Mouse (Mus musculus) heart, postnatal 25 days (tissue): ENCODE results near the gene Tceanc2. TPM values are rescaled to one million over a fixed set of nuclear protein-coding genes. Genes with fewer than 3 reads are reported as not detected.

Experiments used
- DNase-seq: peaks from one replicate; pipeline ENCODE4 v3.0.0; 2022; ENCODE audit warnings: low spot score
- intact Hi-C: fragments of 180-260 bp; cut with DNase I; formaldehyde crosslinking; loops from one replicate; pipeline ENCODE4 v1.15.1; 2025
- total RNA-seq, 2 experiments: library from RNA; stranded (reverse); gene quantifications; 2 replicates each; pipeline ENCODE4 v1.2.3; 2021

Tceanc2 gene
- total RNA-seq, 2 experiments from 2014 or later: 10.7 to 14.2 TPM

DNA sequence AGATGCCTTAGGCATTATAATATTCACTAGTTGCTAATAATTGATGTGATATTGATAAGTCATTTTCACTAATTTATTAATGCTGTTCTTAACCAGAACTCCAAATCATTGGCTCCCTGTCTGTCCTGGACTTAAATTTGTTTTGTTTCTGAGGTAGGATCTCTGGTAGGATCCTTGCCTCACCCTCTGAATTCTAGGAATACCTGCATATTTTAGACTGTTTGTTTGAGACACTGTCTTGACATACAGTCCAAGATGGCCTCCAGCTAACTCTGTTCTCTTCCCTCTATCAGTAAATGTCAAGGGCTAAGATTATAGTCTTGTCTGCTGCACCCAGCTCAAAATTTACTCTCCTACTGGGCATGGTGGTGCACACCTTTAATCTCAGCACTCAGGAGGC is 1.8 kb upstream of the Tceanc2 start:
- DNase-seq: no peak
- intact Hi-C loops: no loop called here

DNA sequence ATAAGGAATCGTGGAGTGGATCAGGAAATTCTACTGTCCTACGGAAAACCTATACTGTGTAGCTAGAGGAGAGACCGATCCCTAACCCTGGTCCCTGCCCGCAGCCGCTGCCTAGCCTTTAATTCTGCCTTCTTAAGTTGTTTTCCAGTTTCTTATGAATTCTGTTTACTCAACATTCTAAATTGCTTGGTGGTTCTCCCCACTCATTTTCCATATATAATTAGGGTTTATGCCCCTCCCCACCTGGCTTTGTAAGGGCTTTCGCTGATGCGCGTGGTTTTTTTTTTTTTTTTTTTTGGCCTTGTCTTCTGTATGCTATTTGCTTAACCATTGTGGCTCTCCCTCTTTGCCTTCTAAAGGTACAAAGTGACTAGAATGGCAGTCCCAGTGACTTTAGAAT is 645 bp upstream of the Tceanc2 start:
- intact Hi-C loops: loop anchor here (2.0 to 10.0 kb wide), 3 partner anchors 73 to 505 kb away; partner anchors contain the start of genes Hspb11, Lrrc42, Ttc4 and Yipf1
- no peak for DNase-seq

DNA sequence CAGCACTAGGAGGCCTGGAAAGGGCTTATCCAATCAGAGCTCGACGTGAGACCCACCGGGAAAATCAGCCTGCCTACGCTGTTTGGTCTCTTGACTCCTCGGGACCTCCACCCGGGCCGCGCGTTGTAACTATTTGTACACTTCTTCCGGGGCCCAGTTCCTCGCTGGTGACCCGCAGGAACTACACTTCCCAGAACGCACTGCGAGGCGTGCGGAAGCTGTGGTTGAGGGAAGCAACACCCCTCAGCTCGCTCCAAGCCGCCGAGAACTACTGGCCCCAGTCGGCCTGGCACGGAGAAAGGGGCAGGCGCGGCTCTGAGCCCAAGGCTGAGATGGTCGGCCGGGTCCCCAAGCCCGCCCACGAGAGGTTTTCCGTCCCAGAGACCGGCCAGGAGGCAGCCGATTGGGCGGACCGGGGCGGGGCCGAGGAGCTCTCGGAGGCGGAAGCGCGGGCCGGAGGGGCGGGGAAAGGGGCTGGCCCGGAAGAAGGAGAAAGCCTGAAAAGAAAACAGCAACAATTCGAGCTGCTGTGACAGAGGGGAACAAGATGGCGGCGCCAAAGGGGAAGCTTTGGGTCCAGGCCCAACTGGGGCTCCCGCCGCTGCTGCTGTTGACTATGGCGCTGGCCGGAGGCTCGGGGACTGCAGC is 610 bp downstream of the Tceanc2 start, which contains the start of gene Tmem59:
Tmem59 (plus strand) TSS at position 218 of the 648 bp plus-strand sequence.
- DNase-seq: peak; percentile 98
- intact Hi-C loops: loop anchor here (2.0 to 10.0 kb wide), 3 partner anchors 74 to 504 kb away; partner anchors contain the start of genes Hspb11, Lrrc42, Ttc4 and Yipf1

DNA sequence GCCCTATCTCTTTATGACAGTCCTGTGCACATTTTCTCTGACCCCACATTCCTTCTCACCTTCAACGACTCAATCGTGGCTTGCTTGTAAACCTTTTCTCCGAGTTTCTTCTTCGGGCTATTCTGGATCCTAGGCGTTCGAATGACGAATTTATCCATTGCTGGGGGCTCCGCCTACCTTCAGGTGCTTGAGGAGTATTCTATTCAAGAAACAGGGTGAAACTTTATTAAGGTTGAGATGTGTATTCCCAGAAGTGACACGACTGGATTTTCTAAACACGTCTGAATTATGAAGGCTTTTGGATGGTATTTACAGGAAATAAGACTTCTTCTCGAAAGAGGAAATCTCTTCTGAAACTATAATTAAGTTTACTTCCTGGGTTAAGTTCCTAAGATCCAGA is 1.4 kb downstream of the Tceanc2 start:
- intact Hi-C loops: loop anchor here (5.0 to 10.0 kb wide), 2 partner anchors 135 to 503 kb away; partner anchors contain the start of genes Ttc4 and Yipf1
- no peak for DNase-seq

DNA sequence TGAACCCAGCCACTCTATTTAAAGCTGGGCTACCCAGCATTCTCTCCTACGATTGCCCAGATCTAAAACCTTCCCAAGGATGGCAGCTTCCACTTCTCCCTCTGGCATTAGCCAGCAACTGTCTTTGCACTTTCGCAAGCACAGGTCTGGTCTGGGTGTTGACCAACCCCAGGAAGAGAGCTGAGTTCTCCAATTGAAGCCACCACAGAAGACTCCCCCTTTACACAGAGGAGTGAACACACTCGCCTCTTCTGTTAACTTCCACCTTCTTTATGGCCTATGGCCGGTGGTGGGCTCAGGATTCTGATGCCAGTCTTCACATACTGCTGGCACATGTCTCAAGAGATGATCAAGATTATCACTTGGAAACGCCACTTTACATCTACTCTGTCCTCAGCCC is 11.1 kb downstream of the Tceanc2 start:
- no peak for DNase-seq
- intact Hi-C loops: no loop called here

DNA sequence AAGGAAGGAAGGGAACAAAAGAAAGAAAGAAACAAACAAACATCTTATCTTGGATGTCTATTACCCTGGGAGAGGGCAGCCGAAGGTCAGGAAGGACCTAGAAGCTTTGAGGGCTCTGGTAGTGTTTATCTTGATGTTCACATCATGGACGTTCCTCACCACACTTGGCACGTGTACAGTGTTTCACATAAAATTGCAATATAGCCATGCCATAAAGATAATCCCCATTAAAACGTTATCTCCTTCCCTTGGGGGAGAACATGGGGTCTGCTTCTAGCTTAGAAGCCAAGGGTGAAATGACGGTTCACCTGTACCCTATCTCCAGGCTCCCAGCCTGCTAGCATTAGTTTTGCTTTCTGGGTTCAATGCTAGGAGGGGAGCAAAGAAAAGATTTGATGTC is 12.2 kb downstream of the Tceanc2 start:
- intact Hi-C loops: no loop called here
- DNase-seq: no peak

DNA sequence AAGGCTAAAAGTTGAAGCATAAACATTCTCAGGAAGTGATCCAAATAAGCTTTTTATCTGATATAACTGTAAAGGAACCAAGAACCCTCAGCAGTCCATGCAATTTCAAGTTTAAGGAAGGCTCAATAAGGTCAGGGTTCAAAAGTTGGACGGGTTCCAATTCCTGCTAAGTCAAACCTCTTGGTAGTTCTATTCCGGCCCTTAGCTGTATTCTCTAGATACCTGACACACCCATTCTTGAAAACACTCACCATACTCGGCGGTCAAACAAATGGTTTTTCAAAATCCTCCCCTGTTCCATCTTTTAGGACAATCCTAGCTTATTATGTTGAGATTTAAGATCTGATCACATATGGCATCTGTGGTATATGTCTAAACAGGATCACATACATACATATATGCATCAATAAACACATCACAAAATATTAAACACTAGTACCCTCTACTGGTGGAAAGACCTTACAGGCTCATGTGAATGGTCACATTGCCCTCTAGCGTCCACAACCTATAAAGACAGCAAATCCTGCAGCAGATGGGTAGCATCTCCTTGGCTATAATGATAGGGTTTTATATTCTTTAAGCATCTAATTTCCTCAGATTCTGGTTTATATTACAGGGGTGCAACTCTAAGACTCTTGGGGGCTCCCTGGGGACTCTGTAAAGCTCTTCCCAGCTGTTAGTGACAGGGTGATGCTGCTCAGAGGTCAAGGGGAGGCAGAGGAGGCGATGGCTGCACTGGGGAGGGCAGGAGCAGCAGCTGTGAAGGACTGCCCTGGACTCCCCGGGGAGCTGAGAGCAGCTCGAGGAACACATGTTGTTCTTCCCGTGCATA is 14.9 kb downstream of the Tceanc2 start:
- intact Hi-C loops: loop anchor here (1.0 to 5.0 kb wide), 8 partner anchors 97 to 552 kb away; partner anchors contain the start of genes Acot11, Cyb5rl, Mrpl37 and Ssbp3
- peak; percentile 13 for DNase-seq

DNA sequence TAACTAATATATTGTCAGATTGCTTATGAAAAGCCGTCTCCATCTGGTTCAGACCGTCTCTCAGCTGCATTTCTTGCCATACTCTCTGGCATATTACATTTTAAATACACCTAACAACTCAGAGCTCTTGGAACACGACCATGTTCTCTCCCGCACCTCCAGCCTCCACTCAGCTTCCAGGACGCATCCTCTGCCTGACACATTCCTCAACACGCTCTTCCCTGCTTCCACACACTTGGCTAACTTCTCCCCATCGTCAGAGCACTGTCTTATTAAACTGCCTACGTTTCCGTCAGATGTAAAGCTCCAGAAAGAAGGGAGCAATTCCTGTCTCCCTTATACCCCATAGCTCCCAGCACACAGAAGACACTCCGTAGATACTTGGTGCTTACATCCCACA is 15.6 kb downstream of the Tceanc2 start:
- intact Hi-C loops: loop anchor here (2.0 to 5.0 kb wide), 6 partner anchors 96 to 551 kb away; partner anchors contain the start of genes Acot11, Cyb5rl, Mrpl37 and Ssbp3
- DNase-seq: no peak

DNA sequence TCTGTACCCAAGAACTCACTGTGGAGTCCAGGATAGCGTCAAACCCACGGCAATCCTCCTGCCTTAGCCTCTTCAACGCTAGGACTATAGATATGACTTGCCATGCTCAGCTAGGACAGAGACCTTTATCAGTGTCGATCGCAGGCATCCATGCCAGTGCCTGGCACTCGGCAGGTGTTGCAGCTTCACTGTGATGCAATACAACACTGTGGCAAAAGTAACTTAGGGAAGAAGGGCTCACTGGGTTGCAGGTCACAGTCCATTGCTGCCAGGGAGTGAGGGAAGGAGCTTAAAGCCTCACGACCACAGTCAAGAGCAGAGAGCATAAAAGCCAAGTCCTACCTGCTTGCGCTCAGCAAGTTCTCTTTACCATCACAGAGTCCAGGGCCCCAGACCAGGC is 18.7 kb downstream of the Tceanc2 start:
- DNase-seq: no peak
- intact Hi-C loops: loop anchor here (5.0 kb wide), 4 partner anchors 93 to 548 kb away; partner anchors contain the start of genes Cyb5rl, Mrpl37 and Ssbp3

DNA sequence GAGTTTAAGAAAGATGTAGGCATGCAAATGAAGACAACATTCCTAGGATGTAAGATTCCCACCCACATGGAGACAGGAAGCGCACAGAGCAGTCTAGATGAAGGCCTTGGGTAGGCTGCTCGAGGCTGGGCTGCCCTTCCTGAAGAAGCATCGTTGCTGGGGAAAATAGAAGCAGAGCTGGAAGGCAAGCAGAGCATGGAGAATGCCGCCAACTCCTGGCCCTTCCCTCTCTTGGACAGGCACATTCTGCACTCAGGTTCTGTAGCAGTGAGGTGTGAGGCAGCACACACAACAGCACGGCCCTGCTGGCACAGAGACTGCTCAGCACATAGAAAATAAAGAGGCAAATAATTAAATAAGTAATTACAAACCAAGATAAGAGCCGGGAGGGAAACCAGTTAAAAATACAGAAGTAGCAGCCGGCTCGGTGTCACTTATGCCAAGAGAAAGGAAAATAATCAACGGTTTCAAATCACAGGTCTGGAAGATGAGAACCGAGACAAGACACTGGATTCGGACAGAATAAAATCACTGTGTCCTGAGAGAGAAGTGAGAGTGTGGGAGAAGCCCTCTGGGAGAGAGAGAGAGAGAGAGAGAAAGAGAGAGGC is 19.6 kb downstream of the Tceanc2 start:
- no peak for DNase-seq
- intact Hi-C loops: no loop called here

DNA sequence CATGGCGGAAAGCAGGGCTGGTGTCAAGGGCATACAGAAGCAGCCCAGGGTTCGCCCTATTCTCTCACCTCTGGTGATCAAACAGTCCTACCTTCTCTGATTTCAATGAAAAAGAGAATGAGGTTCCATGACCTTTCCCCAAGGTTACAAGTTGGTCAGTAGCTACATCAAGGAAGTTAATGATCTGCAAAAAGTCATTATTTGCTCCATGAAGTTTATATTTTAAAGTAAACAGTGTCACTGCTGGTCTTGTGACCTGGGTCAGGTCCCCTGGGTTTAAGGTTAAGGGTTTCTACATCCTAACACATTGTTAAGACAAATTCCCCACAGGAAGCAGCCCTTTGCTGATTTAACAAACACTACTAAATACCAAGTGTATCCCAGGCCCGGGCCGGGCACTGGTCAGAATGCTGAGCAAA is 21.9 kb downstream of the Tceanc2 start:
- intact Hi-C loops: no loop called here
- no peak for DNase-seq

DNA sequence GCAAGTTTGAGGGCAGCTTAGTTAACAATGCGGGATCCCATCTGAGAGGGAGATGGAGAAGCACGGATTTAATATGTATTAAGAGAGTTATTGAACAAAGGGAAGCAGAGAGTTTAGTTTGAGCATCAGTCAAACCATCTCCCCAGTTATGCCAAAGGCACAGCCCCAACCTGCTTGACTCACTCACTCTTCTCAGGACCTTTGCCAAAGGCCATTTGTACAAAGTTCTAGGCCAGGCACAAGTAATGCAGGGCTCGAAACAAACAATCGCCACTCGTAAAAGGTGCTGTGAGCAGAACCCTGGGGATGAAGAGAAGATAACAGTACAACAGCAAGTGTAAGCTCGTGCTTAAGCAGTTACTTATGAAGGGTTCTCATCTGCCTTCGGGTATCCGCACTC is 26.3 kb downstream of the Tceanc2 start:
- no peak for DNase-seq
- intact Hi-C loops: no loop called here

DNA sequence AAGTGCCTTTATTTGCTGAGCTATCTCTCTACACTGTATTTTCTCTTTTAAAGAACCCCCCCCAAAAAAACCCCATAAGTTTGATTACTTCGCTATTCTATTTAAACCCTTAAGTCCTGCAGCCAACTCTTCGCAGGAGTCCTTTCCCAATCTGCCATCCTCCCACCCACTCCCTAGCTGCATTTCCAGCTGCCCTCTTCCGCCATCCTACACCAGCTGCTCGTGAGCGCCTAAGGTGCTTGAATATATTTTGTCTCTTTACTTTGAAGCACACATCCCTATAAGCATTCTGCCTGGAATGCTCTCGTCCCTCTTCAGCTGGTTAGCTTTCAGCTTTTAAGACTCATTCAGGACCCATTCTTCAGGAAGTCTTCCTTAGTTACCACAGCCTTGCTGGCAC is 27.9 kb downstream of the Tceanc2 start:
- no peak for DNase-seq
- intact Hi-C loops: no loop called here

DNA sequence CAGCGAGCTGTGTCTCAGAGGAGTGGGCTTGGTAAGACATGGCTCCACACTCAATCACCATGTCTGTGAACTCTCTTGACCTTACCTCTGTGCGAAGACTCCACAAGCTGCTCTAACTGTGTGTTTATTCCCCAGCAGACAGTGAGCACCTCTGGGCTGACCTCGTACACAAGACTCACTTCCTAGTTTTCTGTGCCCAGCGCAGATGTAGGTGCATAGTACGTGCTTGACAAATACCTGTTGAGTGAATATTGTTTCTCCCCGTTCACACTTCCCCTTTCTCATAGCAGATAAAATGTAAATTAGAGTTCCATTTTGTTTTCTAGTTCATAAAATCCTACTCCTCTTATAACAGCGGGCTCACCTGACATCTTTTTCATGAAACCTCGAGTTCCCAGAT is 35.4 kb downstream of the Tceanc2 start:
- no peak for DNase-seq
- intact Hi-C loops: no loop called here

DNA sequence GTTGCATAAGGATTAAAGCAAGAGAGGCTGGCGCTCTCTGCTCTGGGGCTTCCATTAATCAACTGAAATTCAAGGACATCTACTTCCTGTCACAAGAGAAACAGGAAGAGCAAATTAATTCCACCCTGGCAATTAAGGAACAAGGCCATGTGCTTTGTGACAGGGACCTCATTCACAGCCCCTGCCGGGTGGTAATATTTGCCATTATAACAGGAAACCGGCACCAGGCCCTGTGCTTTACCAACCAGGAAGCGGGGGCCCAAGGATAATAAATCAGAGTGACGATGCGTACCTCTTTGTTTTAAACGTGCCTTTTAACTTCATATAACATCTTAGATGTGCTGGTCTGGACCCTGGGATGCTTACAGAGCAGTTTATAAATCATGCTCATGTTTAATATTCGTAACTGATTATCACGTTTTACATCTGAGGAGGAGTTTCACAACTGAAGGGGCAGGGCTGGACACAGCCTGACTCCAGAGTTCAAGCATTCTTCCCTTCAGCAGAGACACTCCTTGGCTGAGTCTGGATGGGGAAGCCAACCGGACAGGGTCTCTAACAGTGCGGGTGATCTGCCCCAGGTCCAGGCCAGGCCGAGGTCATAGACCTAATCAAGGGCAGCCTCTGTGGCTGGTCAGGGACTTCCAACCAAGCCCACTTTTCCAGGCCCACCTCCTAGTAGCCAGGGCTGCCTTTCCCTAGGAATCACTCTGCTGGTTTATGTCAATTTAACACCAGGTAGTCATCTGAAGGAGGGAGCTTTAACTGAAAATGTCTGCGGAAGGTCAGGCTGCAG is 38.9 kb downstream of the Tceanc2 start:
- intact Hi-C loops: no loop called here
- no peak for DNase-seq

DNA sequence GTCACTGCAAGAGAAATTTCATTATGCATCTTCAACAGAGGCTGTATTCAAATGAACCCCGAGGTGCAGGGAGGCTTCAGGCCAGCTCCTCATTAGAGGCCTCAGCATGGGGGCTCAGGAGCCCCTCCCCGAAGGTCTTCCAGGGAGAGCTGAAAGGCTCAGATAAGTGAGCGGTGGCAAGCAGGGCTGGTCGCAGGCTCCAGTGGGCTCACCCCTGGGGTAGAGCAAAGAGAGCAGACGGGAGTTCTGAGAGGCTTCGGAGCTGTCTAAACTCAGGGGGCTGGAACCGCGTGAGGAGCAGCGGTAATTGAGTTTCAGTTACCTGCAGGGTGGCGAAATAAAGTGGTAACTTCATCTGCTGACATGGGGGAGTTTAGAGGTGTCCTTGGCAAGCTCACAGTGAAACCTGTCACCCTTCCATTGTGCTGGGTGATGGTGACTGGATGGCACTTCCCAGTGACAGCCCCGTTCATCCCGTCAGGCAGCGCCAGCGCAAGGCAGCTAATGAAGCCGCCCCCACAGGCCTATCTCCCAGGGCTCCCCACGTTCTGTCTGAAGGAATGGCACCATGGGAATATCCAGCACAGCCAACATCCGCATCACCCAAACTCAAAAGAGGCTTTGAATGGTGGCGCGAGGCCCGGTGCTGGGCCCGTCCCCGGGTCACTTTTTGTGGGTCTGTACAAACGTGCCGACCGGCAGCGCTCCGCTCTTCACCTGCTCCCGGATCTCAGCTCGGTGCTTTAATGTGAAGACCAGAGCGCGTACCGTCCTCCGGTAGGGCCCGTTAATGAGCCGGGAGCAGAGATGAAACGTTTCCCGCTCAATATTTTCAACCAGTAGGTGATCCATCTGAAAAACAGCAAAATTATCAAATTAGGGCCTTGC is 39.7 kb downstream of the Tceanc2 start:
- intact Hi-C loops: no loop called here
- DNase-seq: no peak

DNA sequence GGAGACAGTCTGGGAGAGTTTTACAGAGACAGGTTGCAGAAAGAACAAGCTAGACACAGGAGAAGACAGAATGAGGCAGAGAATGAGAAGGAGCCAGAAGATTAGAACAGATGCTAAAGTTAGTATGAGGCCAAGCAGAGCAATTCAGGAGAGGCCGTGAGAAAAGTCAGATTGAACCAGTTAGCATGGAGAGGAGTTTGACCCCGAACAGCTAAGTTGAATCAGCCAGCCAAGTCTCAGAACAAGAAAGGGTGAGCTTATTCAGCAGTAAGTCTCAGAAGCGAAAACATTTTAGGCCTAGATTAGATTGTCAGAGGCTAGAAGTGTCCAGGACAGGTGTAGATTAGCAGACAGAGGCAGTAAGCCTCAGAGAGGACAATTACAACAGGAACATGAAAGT is 42.4 kb downstream of the Tceanc2 start:
- intact Hi-C loops: no loop called here
- no peak for DNase-seq

DNA sequence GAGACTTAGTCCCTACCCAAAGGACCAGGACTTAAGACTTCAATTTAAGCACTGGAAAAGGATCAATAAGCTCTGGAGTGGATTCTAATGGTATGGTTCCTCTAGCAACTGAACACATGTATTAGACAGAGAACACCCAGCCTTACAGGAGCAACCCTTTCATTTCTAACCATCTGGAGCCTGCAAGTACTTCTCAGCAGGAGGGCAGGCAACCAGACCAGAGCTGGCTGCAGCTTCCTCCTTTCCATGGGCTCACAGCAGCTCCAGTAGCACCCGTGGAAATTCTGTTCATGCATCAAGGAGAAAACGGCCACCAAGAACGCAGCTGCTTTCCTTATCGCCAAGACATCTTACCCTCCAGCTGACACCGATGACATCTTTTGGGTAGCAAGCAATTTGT is 43.3 kb downstream of the Tceanc2 start:
- DNase-seq: no peak

DNA sequence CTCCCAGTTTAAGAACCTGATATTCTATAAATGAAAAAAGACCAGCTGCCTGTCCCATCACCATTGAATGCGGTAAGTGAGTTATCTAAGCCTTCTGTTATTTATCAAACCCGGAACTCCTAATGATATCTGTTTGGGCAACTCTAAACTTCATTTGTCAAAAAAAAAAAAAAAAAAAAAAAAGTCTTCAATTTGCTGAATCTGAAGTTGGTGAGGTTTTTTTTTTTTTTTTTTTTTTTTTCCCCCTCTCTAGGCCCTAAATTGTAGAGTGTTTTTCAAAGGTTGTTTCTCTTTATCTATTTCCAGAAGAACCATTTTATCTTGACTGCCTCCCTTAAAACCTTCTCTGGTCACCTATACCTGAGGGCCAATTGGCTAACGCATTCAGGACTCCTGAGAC is 44.0 kb downstream of the Tceanc2 start:
- intact Hi-C loops: no loop called here

More for the DNA sequence above, 43.3 kb downstream of the Tceanc2 start:
- intact Hi-C loops: no loop called here

More for the DNA sequence above, 44.0 kb downstream of the Tceanc2 start:
- no peak for DNase-seq
